Mouse (Mus musculus) erythroid progenitor cell, adult 5-6 weeks (primary cell): Measurements from ENCODE around the gene Gm30191. TPM values are rescaled to one million over a fixed set of nuclear protein-coding genes. Genes with fewer than 3 reads are reported as not detected.
A peak's percentile ranks its signal among the peaks of the same experiment; 100 is the strongest.
"Not testable (repeated sequence)": the region's sequence is repeated elsewhere in the genome, so short reads cannot be mapped to it uniquely, and the experiment has no call there.

Source experiments
- ATAC-seq: replicated peaks from 2 replicates; pipeline ENCODE4 v1.8.0; 2016; ENCODE audit warnings: moderate number of reproducible peaks, mild to moderate bottlenecking, moderate TSS enrichment, inconsistent platforms; ENCODE audit not compliant: poor library complexity, low FRiP score, severe bottlenecking
- total RNA-seq, 2 experiments: library from RNA; stranded (forward) in 1 of 2; stranded (reverse) in 1 of 2; fragments of 150-400 nt in 1 of 2; fragments of 186-747, 209-891 nt in 1 of 2; gene quantifications; 2 replicates each; pipeline versions ENCODE4 v1.2.3 to v1.2.4; 2015 to 2017; ENCODE audit warnings: low replicate concordance in 2 of 2

Gm30191 gene
- total RNA-seq, 2 experiments from 2014 or later = not detected

DNA sequence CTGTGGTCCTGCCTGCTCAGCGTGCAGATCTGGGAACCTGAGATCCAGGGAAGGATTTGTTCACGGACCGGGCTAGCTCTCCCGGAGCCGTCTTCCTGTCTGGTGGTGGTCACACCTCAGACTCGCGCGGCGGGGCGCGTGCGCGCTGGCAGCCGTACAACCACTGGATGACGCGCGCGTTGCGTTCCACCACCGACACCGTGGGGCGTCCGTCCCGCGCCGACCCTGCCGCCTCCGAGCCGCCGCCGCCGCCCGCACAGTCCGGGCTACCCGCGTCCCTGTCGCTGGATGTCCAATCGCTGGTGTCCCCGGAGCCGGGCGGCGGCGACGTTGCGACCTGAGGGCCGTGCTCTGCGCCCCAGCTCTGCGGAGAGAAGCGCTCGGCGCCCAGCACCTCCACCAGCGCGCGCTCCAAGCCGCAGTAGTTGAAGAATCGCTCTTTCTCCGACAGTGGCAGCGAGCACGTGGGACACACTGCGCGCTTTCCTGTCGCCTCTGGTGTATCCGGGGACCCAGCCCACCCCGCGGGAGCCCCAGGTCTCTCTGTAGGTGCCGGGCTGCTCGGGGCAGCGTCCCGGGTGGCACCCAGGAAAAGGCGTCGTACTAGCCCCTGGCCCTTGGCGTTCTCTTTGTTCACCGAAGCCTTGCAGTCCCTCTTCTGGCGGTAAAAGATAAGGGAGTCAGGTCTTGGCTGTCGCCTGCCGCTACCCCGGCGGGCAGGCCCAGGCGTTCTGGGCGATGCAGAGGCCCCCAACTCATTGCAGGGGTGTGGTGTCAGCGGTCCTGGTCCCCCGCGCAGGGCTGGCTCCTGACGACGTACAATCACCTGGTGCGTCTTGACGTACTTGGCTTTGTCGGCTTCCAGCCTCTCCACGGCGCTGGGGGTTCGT lies 4.8 kb downstream of the Gm30191 start:
- no peak for ATAC-seq

GRCm38 (mm10) chr4:134252131-134252910 lies 5.6 kb downstream of the Gm30191 start:
- no peak for ATAC-seq

- no peak for ATAC-seq
Measured at GRCm38 (mm10) chr4:134252911-134253721, 6.4 kb downstream of the Gm30191 start.

- ATAC-seq = no peak
Measured at GRCm38 (mm10) chr4:134253722-134254324, 7.1 kb downstream of the Gm30191 start, which contains the start of gene Grrp1. TSS of gene Grrp1 (minus strand) at chr4:134254106.

DNA sequence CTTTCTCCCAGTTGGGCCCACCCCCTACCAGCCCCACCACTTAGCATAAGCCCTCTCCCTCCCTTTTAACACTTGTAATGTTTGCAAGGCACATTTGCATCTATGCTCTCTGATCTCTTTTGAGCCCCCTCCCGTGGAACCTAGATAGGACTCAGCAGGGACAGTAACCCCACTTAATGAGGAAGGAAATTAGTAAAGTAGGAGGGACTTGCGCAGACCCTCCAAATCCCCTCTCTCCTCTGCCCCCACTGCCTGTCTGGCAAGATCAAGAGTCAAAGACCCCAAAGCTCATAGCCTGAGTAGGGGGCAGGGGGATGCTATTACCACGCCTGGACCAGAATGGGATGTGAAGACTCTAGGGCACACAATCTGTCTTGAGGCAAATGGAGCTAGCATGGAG lies 8.1 kb downstream of the Gm30191 start:
- ATAC-seq = no peak

DNA sequence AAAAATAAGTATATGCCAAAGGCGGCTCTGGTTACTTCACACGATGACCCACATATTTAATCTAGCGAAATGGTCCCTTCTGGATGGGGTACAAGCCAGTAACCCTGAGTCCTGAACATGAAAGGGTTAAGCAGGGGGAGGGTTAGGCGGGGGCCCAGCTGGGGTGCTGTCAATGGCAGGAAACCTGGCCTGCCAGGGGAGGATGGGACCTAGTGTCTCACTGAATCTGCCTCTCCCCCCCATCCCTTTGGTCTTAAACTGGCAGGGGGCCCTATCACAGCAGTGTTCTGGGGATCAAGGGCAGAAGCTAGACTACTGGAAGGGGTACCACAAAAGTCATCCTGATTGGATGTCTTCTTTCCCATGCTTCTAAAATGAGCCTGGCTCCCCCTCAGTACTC lies 9.1 kb downstream of the Gm30191 start:
- ATAC-seq = no peak

DNA sequence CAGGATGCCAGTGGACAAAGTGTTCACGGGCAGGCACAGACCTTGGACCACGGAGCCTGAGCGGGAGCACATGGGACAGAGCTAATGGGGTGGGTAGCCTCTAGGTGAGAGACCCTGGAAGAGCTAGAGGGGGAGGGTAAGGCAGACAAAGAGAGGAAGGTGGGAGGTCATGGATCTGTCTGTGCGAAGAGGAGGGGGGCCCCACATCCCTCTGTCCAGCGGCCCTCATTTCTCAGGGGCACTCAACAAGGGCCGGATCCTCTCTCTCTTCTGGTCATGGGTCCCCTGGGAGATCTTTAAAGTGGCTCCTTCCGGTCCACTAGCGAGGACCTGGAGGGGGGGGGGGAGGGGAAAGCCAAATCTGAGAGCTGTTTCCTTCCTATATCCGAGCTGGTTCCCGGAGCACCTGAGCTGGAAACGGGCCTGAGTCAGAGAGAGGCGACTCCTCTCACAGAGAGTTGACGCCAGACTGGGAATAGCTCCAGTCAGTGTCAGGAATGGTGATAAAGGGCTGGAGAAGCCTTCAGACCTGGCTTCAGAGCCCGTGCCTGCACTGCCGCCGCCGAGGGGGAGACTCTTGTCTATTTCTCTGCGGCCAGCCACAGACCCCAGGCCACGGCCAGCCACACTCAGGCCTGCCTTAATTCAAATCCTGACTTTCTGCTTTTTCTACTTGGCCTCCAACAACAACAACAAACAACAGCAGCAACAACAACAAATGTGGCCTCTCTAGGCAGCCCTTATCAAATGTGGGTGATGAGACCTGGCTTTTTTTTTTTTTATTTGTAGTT lies 9.9 kb downstream of the Gm30191 start:
- no peak for ATAC-seq

GRCm38 (mm10) chr4:134257198-134258009 lies 10.7 kb downstream of the Gm30191 start:
- no peak for ATAC-seq

- ATAC-seq = no peak
Measured at GRCm38 (mm10) chr4:134258354-134258753, 11.6 kb downstream of the Gm30191 start.

DNA sequence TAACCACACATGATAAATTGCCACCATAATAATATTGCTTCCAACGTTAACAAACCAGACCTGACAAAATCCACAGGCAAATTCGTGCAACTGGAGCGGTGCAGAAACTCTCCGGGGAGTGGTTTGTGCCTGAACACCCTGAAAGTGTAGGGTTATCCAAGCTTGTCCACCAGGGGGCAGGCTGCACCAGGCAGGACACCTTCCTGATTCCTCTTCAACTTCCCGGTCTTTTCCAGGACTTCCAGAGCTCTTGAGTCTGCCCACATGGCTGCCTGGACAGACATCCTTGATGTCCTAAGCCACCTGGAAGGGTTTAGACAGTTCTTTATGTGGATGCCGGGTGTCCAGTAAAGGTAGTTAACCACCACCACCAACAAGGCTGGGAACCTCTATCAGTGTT lies 16.5 kb downstream of the Gm30191 start:
- ATAC-seq = 0 out of 2 replicates have a peak, but pooled peaks have one; percentile 75

DNA sequence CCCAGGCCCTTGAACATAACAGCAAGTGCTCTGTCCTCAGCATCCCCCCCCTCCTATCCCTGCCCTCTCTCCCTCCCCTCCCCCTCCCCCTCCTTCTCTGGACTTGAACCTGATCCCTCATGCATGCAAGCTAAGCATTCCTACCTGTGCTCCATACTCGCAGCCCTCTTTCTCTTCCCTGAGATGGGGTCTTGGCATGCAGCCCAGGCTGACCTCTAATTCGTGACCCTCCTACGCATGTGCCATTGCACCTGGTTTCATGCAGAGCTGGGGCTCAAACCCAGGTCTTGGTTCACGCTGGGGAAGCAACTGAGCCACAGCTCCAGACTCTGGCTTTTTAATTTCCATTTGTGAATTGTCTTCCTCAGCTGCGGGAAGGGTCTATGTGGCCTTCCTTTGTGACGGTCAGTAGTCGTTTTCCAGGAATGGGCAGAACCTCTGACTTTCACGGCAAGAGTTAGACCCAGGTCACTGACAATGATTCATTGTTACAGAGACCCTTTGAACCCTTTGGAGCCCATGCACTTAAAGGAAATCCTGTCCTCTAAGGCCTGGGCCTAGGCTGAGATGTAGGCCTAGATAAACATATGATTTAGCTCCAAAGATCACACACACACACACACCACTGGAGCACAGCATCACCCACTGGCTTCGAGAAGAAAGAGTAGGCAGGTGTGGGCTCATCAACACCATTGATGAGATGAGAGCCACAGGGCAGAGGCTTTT lies 19.3 kb downstream of the Gm30191 start:
- ATAC-seq = no peak

- ATAC-seq = no peak
Measured at GRCm38 (mm10) chr4:134268102-134268655, 21.4 kb downstream of the Gm30191 start.

DNA sequence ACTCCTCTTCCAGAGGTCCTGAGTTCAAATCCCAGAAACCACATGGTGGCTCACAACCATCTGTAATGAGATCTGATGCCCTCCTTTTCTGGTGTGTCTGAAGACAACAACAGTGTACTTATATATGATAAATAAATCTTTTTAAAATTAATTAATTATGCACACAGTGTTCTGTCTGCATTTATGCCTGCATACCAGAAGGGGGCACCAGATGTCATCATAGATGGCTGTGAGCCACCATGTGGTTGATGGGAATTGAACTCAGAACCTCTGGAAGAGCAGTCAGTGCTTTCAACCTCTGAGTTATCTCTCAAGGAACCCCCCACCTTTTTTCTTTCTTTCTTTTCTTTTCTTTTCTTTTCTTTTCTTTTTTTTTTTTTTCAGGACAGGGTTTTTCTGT lies 22.9 kb downstream of the Gm30191 start:
- not testable (repeated sequence) for ATAC-seq

- ATAC-seq = no peak
Measured at GRCm38 (mm10) chr4:134271979-134272378, 25.2 kb downstream of the Gm30191 start.

GRCm38 (mm10) chr4:134272731-134273416 lies 26.1 kb downstream of the Gm30191 start:
- 0 out of 2 replicates have a peak, but pooled peaks have one; percentile 12 for ATAC-seq
